Mouse (Mus musculus) E14TG2a.4 (cell line): ENCODE measurements around the gene Mical1.

Experiments
- H3K27me3 ChIP-seq: 2 replicates; pipeline ENCODE4 v1.6.1; 2014; ENCODE audit warnings: low read length, control low read depth; ENCODE audit not compliant: insufficient read depth
- H3K36me3 ChIP-seq: 2 replicates; pipeline ENCODE4 v1.6.1; 2014; ENCODE audit warnings: low read length, control low read depth; ENCODE audit not compliant: insufficient read depth
- H3K4me1 ChIP-seq: replicated peaks from 2 replicates; pipeline ENCODE4 v1.6.1; 2014; ENCODE audit warnings: low read depth, low read length, control low read depth
- H3K4me3 ChIP-seq: replicated peaks from 2 replicates; pipeline ENCODE4 v1.5.1; 2014; ENCODE audit warnings: mild to moderate bottlenecking, low read length
- H3K9me3 ChIP-seq: 2 replicates; pipeline ENCODE4 v1.6.1; 2014; ENCODE audit warnings: low read length, control low read depth
- CTCF ChIP-seq: conservative IDR thresholded peaks from 2 replicates; pipeline ENCODE4 v1.5.1; 2014; ENCODE audit warnings: low read length
- NANOG ChIP-seq: IDR thresholded peaks from 2 replicates; pipeline ENCODE4 v1.6.1; 2014; ENCODE audit warnings: borderline replicate concordance, low read length, mixed read lengths
- POU5F1 ChIP-seq: IDR thresholded peaks from 2 replicates; pipeline ENCODE4 v1.6.1; 2014; ENCODE audit warnings: low read length, borderline replicate concordance

The Mical1 gene

GRCm38 (mm10) chr10:41451656-41452055 lies 24.5 kb upstream of the Mical1 start:
- Histone ChIP-seq H3K9me3 (no peaks in the 10 kb centered on the region), H3K36me3 (peaks cover 56% of the 10 kb centered on the region), H3K4me1 (peaks cover 65% of the 10 kb centered on the region), H3K27me3 (no peaks in the 10 kb centered on the region), H3K4me3 (peak overlapping the region; percentile 98)
- TF ChIP-seq POU5F1 (no peak), CTCF (no peak), NANOG (no peak)

GRCm38 (mm10) chr10:41452791-41453190 lies 23.3 kb upstream of the Mical1 start:
- Histone ChIP-seq H3K4me3 (no peak overlapping the region), H3K9me3 (no peaks in the 10 kb centered on the region), H3K27me3 (no peaks in the 10 kb centered on the region), H3K4me1 (peaks cover 66% of the 10 kb centered on the region), H3K36me3 (peaks cover 65% of the 10 kb centered on the region)
- no peak for TF ChIP-seq NANOG
- no peak for TF ChIP-seq CTCF
- no peak for TF ChIP-seq POU5F1

GRCm38 (mm10) chr10:41459990-41460389 lies 16.1 kb upstream of the Mical1 start:
- no peak for TF ChIP-seq CTCF
- no peak for TF ChIP-seq POU5F1
- TF ChIP-seq NANOG, result no peak
- Histone ChIP-seq H3K27me3 (no peaks in the 10 kb centered on the region), H3K4me1 (peaks cover 85% of the 10 kb centered on the region)

GRCm38 (mm10) chr10:41460501-41460900 lies 15.6 kb upstream of the Mical1 start:
- TF ChIP-seq CTCF (no peak), NANOG (no peak), POU5F1 (no peak)
- no peaks in the 10 kb centered on the region for H3K9me3 ChIP-seq
- peaks cover 69% of the 10 kb centered on the region for H3K36me3 ChIP-seq
- H3K27me3 ChIP-seq, result no peaks in the 10 kb centered on the region
- H3K4me3 ChIP-seq, result peak overlapping the region; percentile 27; the same call in 1 of the 2 replicates
- peaks cover 85% of the 10 kb centered on the region for H3K4me1 ChIP-seq

More at GRCm38 (mm10) chr10:41459990-41460389, 16.1 kb upstream of the Mical1 start:
- H3K4me3 ChIP-seq, result peak overlapping the region; percentile 27
- no peaks in the 10 kb centered on the region for H3K9me3 ChIP-seq
- peaks cover 71% of the 10 kb centered on the region for H3K36me3 ChIP-seq

- TF ChIP-seq NANOG (no peak), CTCF (no peak), POU5F1 (no peak)
- no peak overlapping the region for H3K4me3 ChIP-seq
- H3K4me1 ChIP-seq, result peaks cover 85% of the 10 kb centered on the region
- H3K27me3 ChIP-seq, result no peaks in the 10 kb centered on the region
- peaks cover 62% of the 10 kb centered on the region for H3K36me3 ChIP-seq
- H3K9me3 ChIP-seq, result no peaks in the 10 kb centered on the region
These were observed 14.9 kb upstream of the Mical1 start for GRCm38 (mm10) chr10:41461057-41461722.

- TF ChIP-seq POU5F1 (no peak), NANOG (no peak), CTCF (no peak)
- Histone ChIP-seq H3K4me1 (peaks cover 90% of the 10 kb centered on the region), H3K9me3 (no peaks in the 10 kb centered on the region), H3K4me3 (peak overlapping the region; percentile 59), H3K27me3 (no peaks in the 10 kb centered on the region), H3K36me3 (peaks cover 35% of the 10 kb centered on the region)
These were observed 11.6 kb upstream of the Mical1 start for GRCm38 (mm10) chr10:41464401-41464955.

GRCm38 (mm10) chr10:41467325-41467724 lies 8.8 kb upstream of the Mical1 start:
- no peak overlapping the region for H3K4me3 ChIP-seq
- H3K4me1 ChIP-seq, result peaks cover 89% of the 10 kb centered on the region
- H3K27me3 ChIP-seq, result no peaks in the 10 kb centered on the region
- TF ChIP-seq CTCF (no peak), POU5F1 (no peak), NANOG (peak; percentile 76)
- peaks cover 18% of the 10 kb centered on the region for H3K36me3 ChIP-seq
- no peaks in the 10 kb centered on the region for H3K9me3 ChIP-seq

- Histone ChIP-seq H3K4me1 (peaks cover 92% of the 10 kb centered on the region), H3K27me3 (no peaks in the 10 kb centered on the region), H3K36me3 (no peaks in the 10 kb centered on the region), H3K4me3 (no peak overlapping the region), H3K9me3 (no peaks in the 10 kb centered on the region)
- no peak for TF ChIP-seq CTCF
- TF ChIP-seq NANOG, result no peak
- TF ChIP-seq POU5F1, result no peak
These were observed 5.4 kb upstream of the Mical1 start for GRCm38 (mm10) chr10:41470693-41471092.
